Mouse (Mus musculus) MEL (cell line): Measurements from ENCODE around the gene Rhog. TPM values are rescaled to one million over a fixed set of nuclear protein-coding genes. Genes with fewer than 3 reads are reported as not detected.
A peak's percentile ranks its signal among the peaks of the same experiment; 100 is the strongest.

Experiments used
- DNase-seq: peaks from one replicate; pipeline ENCODE4 v3.0.0; 2011; ENCODE audit warnings: low read depth, low spot score
- H3K27ac ChIP-seq: 2 replicates; pipeline ENCODE4 v1.5.1; 2012; ENCODE audit warnings: low read depth, mild to moderate bottlenecking, control low read depth, low read length, moderate library complexity; ENCODE audit not compliant: control insufficient read depth
- H3K27me3 ChIP-seq, 2 experiments: fragments of 150-350 bp in 1 of 2; sonication (generic) in 1 of 2; 2 replicates each; pipeline ENCODE4 v1.6.1; 2012; ENCODE audit warnings: low read length in 2 of 2, mild to moderate bottlenecking in 2 of 2, improper control_type of control experiment in 1 of 2, moderate library complexity in 1 of 2; ENCODE audit not compliant: insufficient read depth in 2 of 2, control insufficient read depth in 1 of 2
- H3K36me3 ChIP-seq, 2 experiments: 2 replicates each; pipeline ENCODE4 v1.6.1; 2012 to 2014; ENCODE audit warnings: low read length in 2 of 2, improper control_type of control experiment in 1 of 2, inconsistent platforms in 1 of 2, mild to moderate bottlenecking in 1 of 2; ENCODE audit not compliant: insufficient read depth in 2 of 2, control insufficient read depth in 1 of 2
- H3K4me1 ChIP-seq, 2 experiments: fragments of 150-350 bp in 1 of 2; sonication (generic) in 1 of 2; 2 replicates each; pipeline ENCODE4 v1.6.1; 2012; ENCODE audit warnings: low read length in 2 of 2, improper control_type of control experiment in 1 of 2, mild to moderate bottlenecking in 1 of 2; ENCODE audit not compliant: insufficient read depth in 2 of 2, control insufficient read depth in 1 of 2
- H3K4me3 ChIP-seq, 2 experiments: fragments of 150-350 bp in 1 of 2; sonication (generic) in 1 of 2; 2 replicates each; pipeline ENCODE4 v1.5.1; 2012; ENCODE audit warnings: low read depth in 2 of 2, low read length in 2 of 2, mild to moderate bottlenecking in 2 of 2, moderate library complexity in 2 of 2, control low read depth in 1 of 2, improper control_type of control experiment in 1 of 2; ENCODE audit not compliant: control insufficient read depth in 1 of 2, insufficient read depth in 1 of 2
- H3K79me2 ChIP-seq: 2 replicates; pipeline ENCODE4 v1.6.1; 2012; ENCODE audit warnings: mild to moderate bottlenecking, low read length, moderate library complexity; ENCODE audit not compliant: control insufficient read depth, poor library complexity, insufficient read depth
- H3K9ac ChIP-seq: 2 replicates; pipeline ENCODE4 v1.6.1; 2012; ENCODE audit warnings: low read depth, mild to moderate bottlenecking, control low read depth, low read length, moderate library complexity; ENCODE audit not compliant: control insufficient read depth, poor library complexity, severe bottlenecking
- H3K9me3 ChIP-seq: fragments of 150-350 bp; sonication (generic); replicated peaks from 2 replicates; pipeline ENCODE4 v1.6.1; 2012; ENCODE audit warnings: mild to moderate bottlenecking, low read length, improper control_type of control experiment, moderate library complexity; ENCODE audit not compliant: insufficient read depth
- BHLHE40 ChIP-seq: IDR thresholded peaks from 2 replicates; pipeline ENCODE4 v1.6.1; 2012; ENCODE audit warnings: low read depth, mild to moderate bottlenecking, inconsistent platforms, low read length, improper control_type of control experiment, borderline replicate concordance
- CHD2 ChIP-seq: IDR thresholded peaks from 2 replicates; pipeline ENCODE4 v1.6.1; 2011; ENCODE audit warnings: low read length, improper control_type of control experiment
- CTCF ChIP-seq, 3 experiments: IDR thresholded peaks in 2 of 3; conservative IDR thresholded peaks in 1 of 3; 2 replicates each; pipeline ENCODE4 v1.5.1; 2011 to 2012; ENCODE audit warnings: low read length in 3 of 3, low read depth in 2 of 3, mild to moderate bottlenecking in 2 of 3, improper control_type of control experiment in 1 of 3, inconsistent platforms in 1 of 3, mixed read lengths in 1 of 3, moderate library complexity in 1 of 3; ENCODE audit not compliant: control insufficient read depth in 1 of 3, insufficient read depth in 1 of 3, poor library complexity in 1 of 3, severe bottlenecking in 1 of 3
- ELF1 ChIP-seq: IDR thresholded peaks from 2 replicates; pipeline ENCODE4 v1.6.1; 2014; ENCODE audit warnings: low read depth, mild to moderate bottlenecking, inconsistent platforms, low read length, improper control_type of control experiment, moderate library complexity
- EP300 ChIP-seq, 2 experiments: IDR thresholded peaks; 2 replicates each; pipeline ENCODE4 v1.6.1; 2011; ENCODE audit warnings: improper control_type of control experiment in 2 of 2, low read length in 2 of 2, low read depth in 1 of 2, mild to moderate bottlenecking in 1 of 2
- ETS1 ChIP-seq: IDR thresholded peaks from 2 replicates; pipeline ENCODE4 v1.6.1; 2012; ENCODE audit warnings: low read depth, mild to moderate bottlenecking, inconsistent platforms, low read length, improper control_type of control experiment, moderate library complexity
- GABPA ChIP-seq: IDR thresholded peaks from 2 replicates; pipeline ENCODE4 v1.6.1; 2012; ENCODE audit warnings: low read depth, mild to moderate bottlenecking, inconsistent platforms, low read length, improper control_type of control experiment, moderate library complexity
- JUND ChIP-seq: IDR thresholded peaks from 2 replicates; pipeline ENCODE4 v1.6.1; 2011; ENCODE audit warnings: low read depth, mild to moderate bottlenecking, improper control_type of control experiment, low read length
- MAFK ChIP-seq: IDR thresholded peaks from 2 replicates; pipeline ENCODE4 v1.6.1; 2011; ENCODE audit warnings: low read depth, mild to moderate bottlenecking, low read length, improper control_type of control experiment, borderline replicate concordance
- MAX ChIP-seq: IDR thresholded peaks from 2 replicates; pipeline ENCODE4 v1.6.1; 2011; ENCODE audit warnings: low read length, improper control_type of control experiment
- MAZ ChIP-seq: IDR thresholded peaks from 2 replicates; pipeline ENCODE4 v1.6.1; 2012; ENCODE audit warnings: low read depth, mild to moderate bottlenecking, inconsistent platforms, low read length, improper control_type of control experiment
- MEF2A ChIP-seq: IDR thresholded peaks from 2 replicates; pipeline ENCODE4 v1.6.1; 2014; ENCODE audit warnings: low read depth, mild to moderate bottlenecking, inconsistent platforms, low read length, improper control_type of control experiment; ENCODE audit not compliant: poor library complexity, insufficient replicate concordance, severe bottlenecking; ENCODE audit errors: extremely low read depth
- MXI1 ChIP-seq: IDR thresholded peaks from 2 replicates; pipeline ENCODE4 v1.6.1; 2011; ENCODE audit warnings: mild to moderate bottlenecking, low read depth, low read length, improper control_type of control experiment
- MYC ChIP-seq: IDR thresholded peaks from 2 replicates; pipeline ENCODE4 v1.6.1; 2011; ENCODE audit warnings: low read depth, mild to moderate bottlenecking, low read length, improper control_type of control experiment, moderate library complexity
- POLR2A ChIP-seq, 2 experiments: IDR thresholded peaks; 2 replicates each; pipeline ENCODE4 v1.6.1; 2011 to 2012; ENCODE audit warnings: low read length in 2 of 2, mild to moderate bottlenecking in 2 of 2, control low read depth in 1 of 2, improper control_type of control experiment in 1 of 2, low read depth in 1 of 2, moderate library complexity in 1 of 2; ENCODE audit not compliant: control insufficient read depth in 1 of 2, insufficient read depth in 1 of 2, poor library complexity in 1 of 2
- RCOR1 ChIP-seq: IDR thresholded peaks from 2 replicates; pipeline ENCODE4 v1.6.1; 2012; ENCODE audit warnings: low read depth, mild to moderate bottlenecking, inconsistent platforms, low read length, improper control_type of control experiment
- SIN3A ChIP-seq: IDR thresholded peaks from 2 replicates; pipeline ENCODE4 v1.6.1; 2012; ENCODE audit warnings: low read length, improper control_type of control experiment, inconsistent platforms
- TAL1 ChIP-seq: IDR thresholded peaks from 2 replicates; pipeline ENCODE4 v1.6.1; 2012; ENCODE audit warnings: mild to moderate bottlenecking, inconsistent platforms, low read length, moderate library complexity, mixed read lengths
- TCF12 ChIP-seq: IDR thresholded peaks from 2 replicates; pipeline ENCODE4 v1.6.1; 2014; ENCODE audit warnings: low read depth, mild to moderate bottlenecking, inconsistent platforms, low read length, improper control_type of control experiment, moderate library complexity
- UBTF ChIP-seq: IDR thresholded peaks from 2 replicates; pipeline ENCODE4 v1.6.1; 2012; ENCODE audit warnings: low read depth, mild to moderate bottlenecking, inconsistent platforms, low read length, improper control_type of control experiment, moderate library complexity, borderline replicate concordance; ENCODE audit not compliant: insufficient read depth
- USF1 ChIP-seq: IDR thresholded peaks from 2 replicates; pipeline ENCODE4 v1.6.1; 2014; ENCODE audit warnings: low read depth, mild to moderate bottlenecking, inconsistent platforms, low read length, improper control_type of control experiment, moderate library complexity
- ZC3H11A ChIP-seq: IDR thresholded peaks from 2 replicates; pipeline ENCODE4 v1.6.1; 2012; ENCODE audit warnings: low read depth, mild to moderate bottlenecking, inconsistent platforms, low read length, improper control_type of control experiment
- ZKSCAN1 ChIP-seq: IDR thresholded peaks from 2 replicates; pipeline ENCODE4 v1.6.1; 2012; ENCODE audit warnings: low read depth, mild to moderate bottlenecking, inconsistent platforms, low read length, improper control_type of control experiment, moderate library complexity
- ZMIZ1 ChIP-seq: IDR thresholded peaks from 2 replicates; pipeline ENCODE4 v1.6.1; 2012; ENCODE audit warnings: low read depth, mild to moderate bottlenecking, inconsistent platforms, low read length, improper control_type of control experiment, moderate library complexity
- polyA plus RNA-seq, 2 experiments: library from polyadenylated mRNA; stranded (reverse) in 1 of 2; unstranded in 1 of 2; fragments of >175 nt in 1 of 2; fragments of >200 nt in 1 of 2; gene quantifications; 2 replicates each; pipeline versions ENCODE4 v1.2.1 to v1.2.4; 2012; ENCODE audit warnings: low replicate concordance in 2 of 2, low read depth in 1 of 2; ENCODE audit not compliant: insufficient read length in 2 of 2, insufficient read depth in 1 of 2, missing spikeins in 1 of 2
- total RNA-seq: library from RNA; depleted of rRNA; stranded (reverse); fragments of 300-350 nt; gene quantifications from 2 replicates; pipeline ENCODE4 v1.2.3, GENCODE M21; 2012

The Rhog gene
- total and polyA plus RNA-seq, 3 experiments = 24.1 to 425 (median 347) TPM

DNA sequence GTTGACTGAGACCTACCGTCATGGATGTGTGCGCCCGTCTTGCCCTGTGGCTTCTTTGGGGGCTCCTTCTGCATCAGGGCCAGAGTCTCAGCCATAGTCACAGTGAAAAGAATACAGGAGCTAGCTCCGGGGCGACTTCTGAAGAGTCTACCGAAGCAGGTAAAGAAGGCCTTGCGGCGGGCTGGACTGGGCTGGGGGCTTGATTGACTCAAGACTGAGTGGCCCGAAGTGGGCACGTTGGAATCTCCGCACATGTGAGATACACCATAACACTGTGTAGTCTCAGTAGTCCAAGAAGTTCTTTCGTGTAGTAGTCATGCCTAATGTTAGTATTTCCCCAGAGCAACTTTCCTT lies 12.5 kb upstream of the Rhog start:
- H3K4me3 ChIP-seq = peak overlapping the region; percentile 84 to 99
- TF ChIP-seq SIN3A (peak; percentile 2; the same call in 1 of the 2 replicates), ZKSCAN1 (no peak)

DNA sequence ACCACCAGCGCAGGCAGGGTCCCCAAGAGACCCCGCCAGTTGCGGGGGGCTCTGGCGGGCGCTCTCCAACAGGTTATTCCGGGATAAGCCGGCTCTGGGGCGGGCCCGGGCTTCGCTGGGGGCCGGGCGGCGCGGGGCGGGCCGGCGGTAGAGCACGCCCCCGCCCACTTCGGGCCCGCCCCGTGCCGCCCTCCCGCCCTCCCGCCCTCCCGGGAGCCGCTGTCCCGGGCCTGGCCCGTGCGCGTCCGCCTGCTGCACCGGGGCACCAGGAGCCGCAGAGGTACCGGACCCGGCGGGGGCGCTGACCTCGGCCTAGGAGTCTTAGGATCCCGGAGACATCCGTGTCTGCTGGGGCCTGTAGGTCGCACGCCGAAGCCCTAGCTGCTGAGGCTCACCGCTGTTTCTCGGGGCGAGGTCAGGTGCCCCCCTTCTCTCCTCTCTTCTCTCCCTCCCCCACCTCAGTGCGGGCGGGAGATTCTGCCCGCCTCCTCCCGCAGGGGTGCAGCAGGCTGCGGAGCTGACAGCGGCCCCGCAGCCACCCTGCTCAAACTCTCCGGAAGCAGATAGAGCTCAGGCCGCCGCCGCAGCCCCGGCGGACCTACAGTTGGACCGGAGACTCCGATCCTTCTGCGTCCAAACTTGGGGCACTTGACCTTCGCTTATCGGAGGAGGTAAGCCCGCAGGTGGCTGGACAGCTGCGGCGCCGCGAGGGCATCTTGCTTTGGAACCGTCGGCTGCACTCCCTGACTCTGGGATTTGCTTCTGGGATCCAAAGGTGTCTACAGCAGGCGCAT lies 11.9 kb upstream of the Rhog start, which contains the start of gene Stim1:
Stim1 (plus strand) TSS at position 206 of the 794 bp plus-strand sequence.
- peak within 1 kb of the TSS; percentile 95 for H3K27ac ChIP-seq
- H3K9me3 ChIP-seq = no peaks in the 10 kb centered on the region
- peaks cover 48% of the 10 kb centered on the region for H3K79me2 ChIP-seq
- H3K4me1 ChIP-seq = peaks cover 6 to 32% of the 10 kb centered on the region in 2 experiments
- peak within 1 kb of the TSS; percentile 97 for H3K9ac ChIP-seq
- TF ChIP-seq EP300 (IDR thresholded peaks at IDR 0.05; ENCODE audit: low read depth in 1 of 2, low read length in 2 of 2) (0 out of 4 replicates have a peak, but pooled peaks of 1 of the 2 experiments have one; percentile 2), CHD2 (no peak), ETS1 (no peak), ZKSCAN1 (no peak), TAL1 (no peak), MAZ (peak; percentile 62; the same call in 1 of the 2 replicates), UBTF (no peak; the same call in 1 of the 2 replicates), POLR2A (IDR thresholded peaks at IDR 0.05; ENCODE audit: control insufficient read depth in 1 of 2, insufficient read depth in 1 of 2, low read depth in 1 of 2, low read length in 2 of 2, poor library complexity in 1 of 2) (peak; percentile 13 to 42; a peak in 1 of 4 replicates), USF1 (peak; percentile 46; the same call in 1 of the 2 replicates), ZMIZ1 (peak; percentile 26; the same call in 1 of the 2 replicates), JUND (no peak), BHLHE40 (no peak), MAX (peak; percentile 19; the same call in 1 of the 2 replicates), CTCF (IDR thresholded peaks at IDR 0.05 in 2 of 3, conservative IDR thresholded peaks at IDR 0.05 in 1 of 3; ENCODE audit: control insufficient read depth in 1 of 3, insufficient read depth in 1 of 3, low read depth in 2 of 3, low read length in 3 of 3, poor library complexity in 1 of 3, severe bottlenecking in 1 of 3) (no peak), MAFK (no peak), MEF2A (no peak), TCF12 (peak; percentile 17; the same call in 1 of the 2 replicates), RCOR1 (no peak), MXI1 (0 out of 2 replicates have a peak, but pooled peaks have one; percentile 41), MYC (0 out of 2 replicates have a peak, but pooled peaks have one; percentile 15), ELF1 (no peak), ZC3H11A (no peak), GABPA (no peak), SIN3A (peak; percentile 43; the same call in 1 of the 2 replicates)
- peaks cover 0 to 39% of the 10 kb centered on the region in 2 experiments; a peak in 3 of 4 replicates for H3K36me3 ChIP-seq
- DNase-seq = peak; percentile 86
- no peaks in the 10 kb centered on the region for H3K27me3 ChIP-seq
- peak within 1 kb of the TSS; percentile 84 to 99 for H3K4me3 ChIP-seq

More for the DNA sequence above, 12.5 kb upstream of the Rhog start:
- H3K9me3 ChIP-seq = no peaks in the 10 kb centered on the region
- peak; percentile 67 for DNase-seq
- H3K27me3 ChIP-seq = no peaks in the 10 kb centered on the region
- H3K79me2 ChIP-seq = peaks cover 50% of the 10 kb centered on the region
- peaks cover 6 to 33% of the 10 kb centered on the region in 2 experiments for H3K4me1 ChIP-seq
- H3K36me3 ChIP-seq = peaks cover 0 to 42% of the 10 kb centered on the region in 2 experiments; a peak in 3 of 4 replicates
- peak overlapping the region; percentile 97 for H3K9ac ChIP-seq
- peak overlapping the region; percentile 73 for H3K27ac ChIP-seq
